Mouse (Mus musculus) Patski (cell line): ENCODE measurements at regions not wholly inside any gene's neighbourhood (a gene's known extent, or its start where the extent isn't known, plus 50 kb on each side); places are given as distances from the start of the nearest gene placed in this dataset.
"Not testable (repeated sequence)": the region's sequence is repeated elsewhere in the genome, so short reads cannot be mapped to it uniquely, and the experiment has no call there.

ENCODE experiments used
- ATAC-seq: fragments of 100-300 bp; one replicate; pipeline ENCODE4 v1.8.0; 2021
- CTCF ChIA-PET: fragments of 350-600 bp; sonication (Branson Sonifier 250); formaldehyde crosslinking; loops from one replicate; lab custom pipeline; 2022; ENCODE audit warnings: inconsistent platforms; lab: Charles Lee
- POLR2A ChIA-PET: fragments of 350-600 bp; sonication (Branson Sonifier 250); formaldehyde crosslinking; loops from one replicate; lab custom pipeline; 2022; ENCODE audit warnings: antibody characterized with exemption, inconsistent platforms; lab: Charles Lee
- DNase-seq: peaks from one replicate; pipeline ENCODE4 v3.0.0-alpha.2; 2011; ENCODE audit warnings: low read depth, low spot score
- H3K27me3 ChIP-seq: fragments of 371-371 bp; one replicate; pipeline ENCODE4 v1.5.1; 2021
- CTCF ChIP-seq: fragments of 100-300 bp; IDR thresholded peaks from one replicate; pipeline ENCODE4 v1.5.1; 2021
- in situ Hi-C: fragments of 300-500 bp; cut with MboI; formaldehyde crosslinking; loops from 3 replicates; pipeline ENCODE4 v1.11.1; 2018; ENCODE audit warnings: low pct_unique_long_range_greater_than_20kb, mixed read lengths

DNA sequence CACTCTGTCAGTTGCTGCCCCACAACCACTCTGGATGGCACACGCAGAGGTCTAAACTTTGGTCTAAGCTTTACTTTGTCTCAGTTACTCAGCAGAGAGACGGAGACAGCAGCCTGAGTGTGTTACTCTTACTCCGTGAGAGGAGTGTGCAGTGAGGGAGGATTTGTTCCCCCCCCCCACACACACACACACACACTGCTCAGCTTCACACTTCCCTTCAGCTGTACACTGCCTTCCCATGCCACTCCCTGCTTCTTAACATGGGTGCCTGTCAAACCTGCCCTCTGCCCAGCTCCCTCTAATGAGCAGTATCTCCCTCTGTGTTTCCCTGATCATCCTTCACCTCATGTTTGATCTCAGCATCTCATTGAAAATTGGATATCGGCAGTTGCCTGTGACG, 409.9 kb upstream of the Ercc4 start:
- POLR2A ChIA-PET, result no interaction called here
- no peak for DNase-seq
- H3K27me3 ChIP-seq, result no peaks in the 10 kb centered on the region
- CTCF ChIA-PET, result no interaction called here
- in situ Hi-C loops, result no loop called here
- TF ChIP-seq CTCF, result no peak
- ATAC-seq, result no peak

GRCm38 (mm10) chr16:12700088-12700487, 409.4 kb upstream of the Ercc4 start:
- in situ Hi-C loops, result no loop called here
- ChIA-PET POLR2A (no interaction called here), CTCF (no interaction called here)
- no peak for DNase-seq
- TF ChIP-seq CTCF, result no peak
- H3K27me3 ChIP-seq, result no peaks in the 10 kb centered on the region
- ATAC-seq, result no peak

DNA sequence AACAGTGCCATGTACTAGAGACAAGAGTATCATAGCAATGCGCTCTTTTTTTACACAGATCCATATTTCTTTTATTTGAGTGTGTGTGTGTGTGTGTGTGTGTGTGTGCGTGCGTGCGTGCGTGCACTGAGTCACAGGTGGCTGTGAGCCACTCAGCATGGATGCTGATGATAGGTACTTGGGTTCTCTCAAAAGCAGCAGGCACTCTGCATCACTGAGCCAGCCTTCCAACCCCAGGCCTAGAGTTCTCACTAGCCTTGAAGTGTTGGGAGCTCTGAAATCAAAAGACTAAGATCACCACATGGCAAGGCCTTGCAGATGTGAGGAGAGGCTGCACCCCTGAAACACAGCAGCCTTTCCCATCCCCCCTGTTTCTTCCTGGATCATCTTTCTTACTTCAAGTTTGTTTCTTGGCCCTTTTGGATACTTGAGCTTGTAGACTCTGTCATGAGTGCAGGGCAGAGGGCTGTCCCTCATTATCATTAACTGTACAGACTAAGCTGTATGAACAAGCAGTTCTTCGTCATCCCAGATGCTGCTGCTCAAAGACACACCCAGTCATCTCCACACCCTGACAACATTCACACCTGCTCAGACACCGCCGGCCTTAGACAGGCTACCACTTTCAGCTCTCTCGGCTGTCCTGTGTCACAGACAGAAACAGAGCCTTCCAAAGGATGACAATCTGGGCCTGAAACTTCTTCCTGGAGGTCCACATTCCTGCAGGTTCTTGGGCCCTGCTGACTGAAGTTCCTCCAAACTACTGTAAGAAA, 405.5 kb upstream of the Ercc4 start:
- TF ChIP-seq CTCF, result no peak
- CTCF ChIA-PET, result no interaction called here
- POLR2A ChIA-PET, result no interaction called here
- DNase-seq (no peak), ATAC-seq (no peak)
- in situ Hi-C loops, result no loop called here
- H3K27me3 ChIP-seq, result peaks cover 3% of the 10 kb centered on the region

DNA sequence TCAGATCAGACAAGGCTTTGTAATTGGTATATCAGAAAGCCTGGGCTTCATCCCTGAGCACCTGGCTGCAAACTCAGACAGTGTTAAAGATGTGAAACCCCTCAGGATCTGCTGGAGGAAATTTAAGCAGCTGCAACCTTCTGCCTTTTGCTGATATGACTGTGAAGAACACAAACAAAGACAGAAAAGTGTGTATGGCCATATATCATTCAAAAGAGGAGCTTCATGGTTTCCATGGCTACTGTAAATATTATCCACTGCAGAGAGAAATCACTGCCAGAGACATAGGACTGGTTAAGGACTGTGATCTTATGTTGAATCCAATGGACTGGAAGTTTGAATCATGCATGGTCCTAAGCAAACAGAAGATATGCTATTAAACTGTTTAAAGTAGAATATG, 402.6 kb upstream of the Ercc4 start:
- TF ChIP-seq CTCF, result no peak
- POLR2A ChIA-PET, result no interaction called here
- H3K27me3 ChIP-seq, result peaks cover 3% of the 10 kb centered on the region
- ATAC-seq (no peak), DNase-seq (no peak)
- in situ Hi-C loops, result no loop called here
- CTCF ChIA-PET, result no interaction called here

DNA sequence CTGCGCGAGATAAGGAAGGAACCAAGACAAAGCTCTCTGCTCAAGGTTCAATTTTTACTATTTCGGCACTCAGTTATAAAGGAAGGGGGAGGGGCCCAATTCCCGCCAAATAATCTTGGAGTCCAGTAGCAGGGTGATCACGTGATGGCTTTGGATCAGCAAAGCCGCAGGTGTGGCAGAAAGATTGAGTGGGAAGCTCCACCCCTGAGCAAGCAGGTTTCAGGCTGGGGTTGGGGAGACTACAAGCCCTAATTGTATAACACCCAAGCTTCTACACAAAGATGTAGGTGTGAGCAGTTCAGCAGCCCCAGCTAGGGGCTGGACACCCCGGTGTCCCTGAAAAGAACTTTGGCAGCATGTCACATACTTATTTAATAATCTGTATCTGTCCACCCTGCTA, 388.1 kb upstream of the Ercc4 start:
- ATAC-seq, in situ Hi-C loops, POLR2A ChIA-PET, CTCF ChIA-PET, H3K27me3 ChIP-seq, DNase-seq: not testable (repeated sequence)

DNA sequence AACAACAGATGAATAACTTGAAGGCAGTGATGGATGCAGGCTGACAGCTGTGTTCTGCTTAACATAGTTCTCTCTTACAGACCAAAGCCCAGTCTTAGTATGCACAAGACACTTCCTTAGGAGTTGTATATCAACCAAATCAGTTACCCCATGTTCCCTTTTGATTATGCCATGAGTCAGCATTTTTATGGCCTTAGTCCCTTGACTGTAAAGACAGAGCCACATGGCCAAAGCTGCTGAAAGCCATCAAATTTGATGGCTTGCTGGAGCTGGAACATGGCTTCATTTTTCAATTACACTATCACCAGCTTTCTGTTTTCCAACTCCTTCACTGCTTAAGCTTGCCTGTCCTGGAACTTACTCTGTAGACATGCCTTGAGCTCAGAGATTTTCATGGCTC, 383.4 kb upstream of the Ercc4 start:
- ChIA-PET CTCF (no interaction called here), POLR2A (no interaction called here)
- no peak for TF ChIP-seq CTCF
- ATAC-seq, result no peak
- in situ Hi-C loops, result no loop called here
- H3K27me3 ChIP-seq, result no peaks in the 10 kb centered on the region
- no peak for DNase-seq

GRCm38 (mm10) chr16:12730167-12730730, 379.2 kb upstream of the Ercc4 start:
- H3K27me3 ChIP-seq, ATAC-seq, DNase-seq, POLR2A ChIA-PET, in situ Hi-C loops, CTCF ChIA-PET: not testable (repeated sequence)

GRCm38 (mm10) chr16:12731588-12731987, 377.9 kb upstream of the Ercc4 start:
- H3K27me3 ChIP-seq, result no peaks in the 10 kb centered on the region
- ATAC-seq (no peak), DNase-seq (no peak)
- no peak for TF ChIP-seq CTCF
- ChIA-PET CTCF (no interaction called here), POLR2A (interaction anchor here (0.6 kb wide), 1 partner anchor 68 kb away, joined by 3 read pairs; no protein-coding TSS in a partner anchor)
- in situ Hi-C loops, result no loop called here

DNA sequence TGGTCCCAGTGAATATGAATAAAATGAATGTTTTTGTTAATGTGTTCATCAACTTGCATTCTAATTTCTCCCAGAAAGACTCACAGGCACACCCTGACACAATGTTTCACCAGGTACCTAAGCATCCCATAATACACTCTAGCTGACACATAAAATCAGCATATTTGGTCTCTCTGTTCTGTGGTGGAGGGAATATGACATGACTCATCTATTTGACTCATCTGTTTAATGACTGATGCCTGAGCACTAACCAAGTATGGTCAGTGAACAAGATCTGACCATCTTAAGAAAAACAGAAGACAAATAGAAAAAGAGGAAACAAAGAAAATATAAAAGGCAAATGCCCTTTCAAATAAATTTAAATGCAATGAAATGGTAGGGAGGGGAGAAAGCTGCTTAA, 367.0 kb upstream of the Ercc4 start:
- ChIA-PET POLR2A (no interaction called here), CTCF (no interaction called here)
- in situ Hi-C loops, result no loop called here
- no peak for DNase-seq
- H3K27me3 ChIP-seq, result no peaks in the 10 kb centered on the region
- no peak for ATAC-seq
- no peak for TF ChIP-seq CTCF

DNA sequence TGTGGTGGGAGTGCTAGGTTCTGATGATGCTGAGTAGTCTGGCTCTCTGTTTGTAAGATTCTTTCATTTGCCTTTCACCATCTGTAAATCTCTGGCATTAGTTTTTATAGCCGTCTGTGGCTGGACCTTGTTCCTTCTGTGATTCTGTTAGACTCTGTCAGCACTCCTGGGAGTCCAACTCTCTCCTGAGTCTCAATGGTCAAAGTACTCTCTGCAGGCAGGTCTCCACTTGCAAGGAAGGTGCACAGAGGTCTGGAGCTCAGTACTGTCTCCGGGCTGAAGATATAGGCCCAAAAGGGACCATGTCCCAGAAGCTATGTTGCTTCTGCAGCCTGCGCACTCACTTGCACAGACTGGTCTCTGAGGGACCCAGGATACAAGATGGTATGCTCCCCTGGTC, 356.3 kb upstream of the Ercc4 start:
- no peak for TF ChIP-seq CTCF
- ATAC-seq (no peak), DNase-seq (no peak)

GRCm38 (mm10) chr16:12754361-12754760, 355.1 kb upstream of the Ercc4 start:
- TF ChIP-seq CTCF, result no peak
- POLR2A ChIA-PET, result no interaction called here
- peaks cover 7% of the 10 kb centered on the region for H3K27me3 ChIP-seq
- no peak for DNase-seq
- in situ Hi-C loops, result no loop called here
- no peak for ATAC-seq
- CTCF ChIA-PET, result no interaction called here

More for the DNA sequence above, 356.3 kb upstream of the Ercc4 start:
- ChIA-PET CTCF (no interaction called here), POLR2A (no interaction called here)
- peaks cover 7% of the 10 kb centered on the region for H3K27me3 ChIP-seq
- in situ Hi-C loops, result no loop called here
